Mouse (Mus musculus): ENCODE measurements around the gene Esr1. TPM values are rescaled to one million over a fixed set of nuclear protein-coding genes. Genes with fewer than 3 reads are reported as not detected.
A peak's percentile ranks its signal among the peaks of the same experiment; 100 is the strongest.

The Esr1 gene
- polyA plus RNA-seq, 1 experiment from 2014 or later, result 0.68 TPM

DNA sequence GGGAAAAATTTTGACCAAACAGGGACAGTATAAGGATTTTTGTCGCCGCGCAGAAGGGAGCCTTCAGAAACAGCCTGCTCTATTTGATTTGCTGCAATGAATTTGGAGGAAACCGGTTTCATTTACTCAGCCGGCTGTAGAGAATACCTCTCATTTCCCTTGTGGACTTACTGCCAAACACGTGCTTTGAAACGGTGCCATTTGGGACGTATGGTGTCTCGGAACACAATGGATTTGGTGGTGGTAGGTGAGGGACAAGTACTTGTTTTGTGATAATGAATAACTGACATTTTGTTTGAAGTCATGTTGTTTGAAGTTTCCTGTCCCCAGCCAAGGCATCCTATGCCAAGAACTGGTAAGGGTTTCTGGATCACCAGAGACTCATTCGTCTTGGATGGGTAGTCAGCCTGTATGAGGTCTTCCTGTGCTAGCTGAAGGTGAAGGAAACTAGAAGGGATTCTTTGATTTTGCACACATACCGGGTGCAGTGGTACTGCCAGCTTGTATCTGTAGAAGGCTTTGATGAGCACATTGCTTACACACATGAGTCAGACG lies 72.4 kb downstream of the Esr1 start:
- H3K9me3 ChIP-seq (ENCODE audit: control insufficient read depth, low read depth, low read length), result no peaks in the 10 kb centered on the region
- ATAC-seq (ENCODE audit: insufficient number of reproducible peaks, insufficient read depth, low FRiP score, low read depth), result no peak
- no peaks in the 10 kb centered on the region for H3K36me3 ChIP-seq (ENCODE audit: control insufficient read depth, insufficient read depth, low read length)
- H3K4me1 ChIP-seq (ENCODE audit: control insufficient read depth, insufficient read depth, low read length), result no peaks in the 10 kb centered on the region
- H3K27me3 ChIP-seq (ENCODE audit: control insufficient read depth, insufficient read depth, low read length), result no peaks in the 10 kb centered on the region
- WGBS, result 86% methylated on average over 12 of the region's 12 CpGs
- H3K9ac ChIP-seq (replicated peaks; ENCODE audit: low read depth, low read length), result no peak overlapping the region
- no peak overlapping the region for H3K4me2 ChIP-seq (replicated peaks; ENCODE audit: low read depth, low read length)
- no peak overlapping the region for H3K4me3 ChIP-seq (ENCODE audit: low read depth, low read length)
- H3K27ac ChIP-seq (ENCODE audit: low read length), result no peak overlapping the region

DNA sequence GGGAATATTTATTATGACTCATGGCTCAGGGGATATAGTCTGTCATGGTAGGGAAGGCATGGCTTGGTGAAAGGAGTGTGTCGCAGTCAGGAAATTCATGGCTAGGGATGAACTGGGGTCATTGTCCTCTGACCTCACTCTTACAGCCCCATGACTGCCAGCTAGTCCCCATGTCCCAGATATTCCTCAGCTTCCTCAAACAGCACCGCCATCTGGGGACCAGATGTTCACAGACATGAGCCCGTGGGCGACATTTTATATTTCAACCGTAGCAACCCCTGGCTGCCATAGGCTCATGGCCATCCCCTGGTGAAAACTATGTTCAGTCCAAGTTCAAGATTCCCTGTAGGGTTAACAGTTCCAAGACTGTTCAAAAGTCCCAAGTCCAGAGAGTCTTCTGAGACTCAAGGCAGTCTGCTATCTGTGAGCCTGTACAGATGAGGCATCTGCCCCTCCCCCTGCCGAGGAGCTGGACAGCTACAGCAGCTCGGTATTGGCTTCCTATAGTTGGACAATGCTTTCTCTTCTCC lies 83.0 kb downstream of the Esr1 start:
- no peak overlapping the region for H3K4me3 ChIP-seq (ENCODE audit: low read depth, low read length)
- no peak overlapping the region for H3K9ac ChIP-seq (replicated peaks; ENCODE audit: low read depth, low read length)
- no peak for ATAC-seq (ENCODE audit: insufficient number of reproducible peaks, insufficient read depth, low FRiP score, low read depth)
- H3K4me1 ChIP-seq (ENCODE audit: control insufficient read depth, insufficient read depth, low read length), result no peaks in the 10 kb centered on the region
- no peaks in the 10 kb centered on the region for H3K9me3 ChIP-seq (ENCODE audit: control insufficient read depth, low read depth, low read length)
- no peaks in the 10 kb centered on the region for H3K36me3 ChIP-seq (ENCODE audit: control insufficient read depth, insufficient read depth, low read length)
- no peaks in the 10 kb centered on the region for H3K27me3 ChIP-seq (ENCODE audit: control insufficient read depth, insufficient read depth, low read length)
- no peak overlapping the region for H3K27ac ChIP-seq (ENCODE audit: low read length)
- 80% methylated on average over 7 of the region's 7 CpGs for WGBS
- no peak overlapping the region for H3K4me2 ChIP-seq (replicated peaks; ENCODE audit: low read depth, low read length)

DNA sequence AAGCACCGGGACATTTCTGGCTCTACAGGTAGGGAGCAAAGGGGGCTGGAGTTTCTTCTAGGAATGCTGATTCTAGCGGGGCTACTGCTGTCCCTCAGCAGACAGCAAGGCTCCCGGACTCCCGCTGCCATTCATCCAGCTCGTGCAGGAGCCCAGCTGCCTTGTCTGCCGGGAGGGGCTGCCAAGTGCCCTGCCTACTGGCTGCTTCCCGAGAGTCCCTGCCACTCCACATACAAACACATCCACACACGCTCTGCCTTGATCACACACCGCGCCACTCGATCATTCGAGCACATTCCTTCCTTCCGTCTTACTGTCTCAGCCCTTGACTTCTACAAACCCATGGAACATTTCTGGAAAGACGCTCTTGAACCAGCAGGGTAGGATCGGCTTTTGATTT lies 98.5 kb downstream of the Esr1 start:
- 2% methylated on average over 15 of the region's 15 CpGs for WGBS

DNA sequence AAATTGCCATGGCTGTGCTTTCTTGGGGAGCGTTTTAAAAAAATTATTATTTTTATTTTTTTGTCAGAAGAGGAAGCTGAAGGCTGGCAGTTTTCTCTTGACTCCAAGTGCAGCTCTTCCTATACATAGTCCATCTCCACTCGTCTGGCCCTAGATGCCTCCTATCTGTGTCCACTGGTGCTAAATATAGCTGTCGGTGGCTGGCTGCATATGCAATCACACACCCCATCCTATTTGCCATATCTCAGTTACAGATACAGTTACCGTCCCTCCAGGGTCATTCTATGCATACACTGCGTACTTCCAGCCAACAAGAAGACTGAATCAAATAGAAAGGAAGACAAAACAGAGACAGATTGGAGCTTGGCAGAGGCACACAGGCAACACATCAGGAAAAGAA lies 100.0 kb downstream of the Esr1 start:
- Histone ChIP-seq H3K4me1 (ENCODE audit: control insufficient read depth, insufficient read depth, low read length) (peaks cover 6% of the 10 kb centered on the region; the same call in 1 of the 2 replicates), H3K36me3 (ENCODE audit: control insufficient read depth, insufficient read depth, low read length) (no peaks in the 10 kb centered on the region), H3K9me3 (ENCODE audit: control insufficient read depth, low read depth, low read length) (no peaks in the 10 kb centered on the region), H3K4me2 (replicated peaks; ENCODE audit: low read depth, low read length) (no peak overlapping the region), H3K4me3 (ENCODE audit: low read depth, low read length) (0 out of 2 replicates have a peak overlapping the region, but pooled peaks have one; percentile 41), H3K27me3 (ENCODE audit: control insufficient read depth, insufficient read depth, low read length) (peaks cover 23% of the 10 kb centered on the region), H3K27ac (ENCODE audit: low read length) (no peak overlapping the region), H3K9ac (replicated peaks; ENCODE audit: low read depth, low read length) (no peak overlapping the region)
- 47% methylated on average over 5 of the region's 5 CpGs for WGBS
- ATAC-seq (ENCODE audit: insufficient number of reproducible peaks, insufficient read depth, low FRiP score, low read depth), result no peak

More for the DNA sequence above, 98.5 kb downstream of the Esr1 start:
- Histone ChIP-seq H3K27me3 (ENCODE audit: control insufficient read depth, insufficient read depth, low read length) (peaks cover 23% of the 10 kb centered on the region), H3K9ac (replicated peaks; ENCODE audit: low read depth, low read length) (no peak overlapping the region), H3K4me3 (ENCODE audit: low read depth, low read length) (peak overlapping the region; percentile 27), H3K27ac (ENCODE audit: low read length) (no peak overlapping the region), H3K9me3 (ENCODE audit: control insufficient read depth, low read depth, low read length) (no peaks in the 10 kb centered on the region), H3K4me2 (replicated peaks; ENCODE audit: low read depth, low read length) (peak overlapping the region; percentile 33), H3K36me3 (ENCODE audit: control insufficient read depth, insufficient read depth, low read length) (no peaks in the 10 kb centered on the region), H3K4me1 (ENCODE audit: control insufficient read depth, insufficient read depth, low read length) (peaks cover 6% of the 10 kb centered on the region; the same call in 1 of the 2 replicates)
- ATAC-seq (ENCODE audit: insufficient number of reproducible peaks, insufficient read depth, low FRiP score, low read depth), result no peak

DNA sequence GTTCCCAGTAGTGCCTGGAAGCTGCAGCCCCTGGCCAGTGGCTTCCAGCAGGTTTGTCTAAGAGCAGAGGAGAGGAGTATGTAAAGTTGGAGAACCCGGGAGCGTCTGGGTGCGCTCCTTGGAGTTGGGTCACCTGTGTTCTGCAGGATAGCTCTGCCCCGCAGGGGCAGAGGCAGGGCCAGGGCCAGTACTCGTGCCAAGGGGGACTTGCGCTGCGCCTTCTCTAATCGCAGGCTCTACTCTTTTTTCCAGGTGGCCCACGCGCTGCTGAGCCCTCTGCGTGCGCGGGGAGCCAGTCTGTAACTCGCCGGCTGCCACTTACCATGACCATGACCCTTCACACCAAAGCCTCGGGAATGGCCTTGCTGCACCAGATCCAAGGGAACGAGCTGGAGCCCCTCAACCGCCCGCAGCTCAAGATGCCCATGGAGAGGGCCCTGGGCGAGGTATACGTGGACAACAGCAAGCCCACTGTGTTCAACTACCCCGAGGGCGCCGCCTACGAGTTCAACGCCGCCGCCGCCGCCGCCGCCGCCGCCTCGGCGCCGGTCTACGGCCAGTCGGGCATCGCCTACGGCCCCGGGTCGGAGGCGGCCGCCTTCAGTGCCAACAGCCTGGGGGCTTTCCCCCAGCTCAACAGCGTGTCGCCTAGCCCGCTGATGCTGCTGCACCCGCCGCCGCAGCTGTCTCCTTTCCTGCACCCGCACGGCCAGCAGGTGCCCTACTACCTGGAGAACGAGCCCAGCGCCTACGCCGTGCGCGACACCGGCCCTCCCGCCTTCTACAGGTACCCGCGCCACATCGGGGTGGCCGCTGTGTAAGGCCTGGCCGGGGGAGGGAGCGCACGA lies 100.9 kb downstream of the Esr1 start:
- Histone ChIP-seq H3K36me3 (ENCODE audit: control insufficient read depth, insufficient read depth, low read length) (no peaks in the 10 kb centered on the region), H3K27me3 (ENCODE audit: control insufficient read depth, insufficient read depth, low read length) (peaks cover 23% of the 10 kb centered on the region), H3K27ac (ENCODE audit: low read length) (no peak overlapping the region), H3K4me1 (ENCODE audit: control insufficient read depth, insufficient read depth, low read length) (peaks cover 6% of the 10 kb centered on the region; the same call in 1 of the 2 replicates), H3K9ac (replicated peaks; ENCODE audit: low read depth, low read length) (0 out of 2 replicates have a peak overlapping the region, but pooled peaks have one; percentile 6), H3K4me3 (ENCODE audit: low read depth, low read length) (peak overlapping the region; percentile 41), H3K9me3 (ENCODE audit: control insufficient read depth, low read depth, low read length) (no peaks in the 10 kb centered on the region), H3K4me2 (replicated peaks; ENCODE audit: low read depth, low read length) (peak overlapping the region; percentile 84)
- WGBS, result under 1% methylated on average over 68 of the region's 68 CpGs
- ATAC-seq (ENCODE audit: insufficient number of reproducible peaks, insufficient read depth, low FRiP score, low read depth), result peak; percentile 72

DNA sequence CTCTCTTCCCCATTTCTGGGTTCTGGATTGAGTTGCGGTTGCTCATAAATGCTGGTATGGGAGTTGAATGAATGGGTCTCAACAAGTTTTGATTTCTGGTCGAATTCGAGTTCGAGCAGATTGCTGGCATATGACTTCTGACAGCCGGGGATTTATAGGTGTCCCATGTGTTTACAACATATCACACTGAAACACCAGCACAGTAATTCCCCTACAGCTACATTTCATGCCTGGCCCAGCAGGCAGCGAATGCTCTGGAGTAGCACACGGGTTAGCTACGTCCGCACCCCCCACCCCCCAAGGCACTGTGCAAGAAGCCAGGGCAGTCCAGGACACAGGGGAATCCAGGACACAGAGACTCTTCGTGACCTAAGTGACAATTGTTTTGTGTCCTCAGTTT lies 102.0 kb downstream of the Esr1 start:
- Histone ChIP-seq H3K4me1 (ENCODE audit: control insufficient read depth, insufficient read depth, low read length) (peaks cover 6% of the 10 kb centered on the region; the same call in 1 of the 2 replicates), H3K27ac (ENCODE audit: low read length) (no peak overlapping the region), H3K36me3 (ENCODE audit: control insufficient read depth, insufficient read depth, low read length) (no peaks in the 10 kb centered on the region), H3K9ac (replicated peaks; ENCODE audit: low read depth, low read length) (no peak overlapping the region), H3K9me3 (ENCODE audit: control insufficient read depth, low read depth, low read length) (no peaks in the 10 kb centered on the region), H3K4me3 (ENCODE audit: low read depth, low read length) (no peak overlapping the region), H3K4me2 (replicated peaks; ENCODE audit: low read depth, low read length) (no peak overlapping the region), H3K27me3 (ENCODE audit: control insufficient read depth, insufficient read depth, low read length) (peaks cover 23% of the 10 kb centered on the region)
- 69% methylated on average over 10 of the region's 10 CpGs for WGBS
- ATAC-seq (ENCODE audit: insufficient number of reproducible peaks, insufficient read depth, low FRiP score, low read depth), result 0 out of 2 replicates have a peak, but pooled peaks have one; percentile 23

DNA sequence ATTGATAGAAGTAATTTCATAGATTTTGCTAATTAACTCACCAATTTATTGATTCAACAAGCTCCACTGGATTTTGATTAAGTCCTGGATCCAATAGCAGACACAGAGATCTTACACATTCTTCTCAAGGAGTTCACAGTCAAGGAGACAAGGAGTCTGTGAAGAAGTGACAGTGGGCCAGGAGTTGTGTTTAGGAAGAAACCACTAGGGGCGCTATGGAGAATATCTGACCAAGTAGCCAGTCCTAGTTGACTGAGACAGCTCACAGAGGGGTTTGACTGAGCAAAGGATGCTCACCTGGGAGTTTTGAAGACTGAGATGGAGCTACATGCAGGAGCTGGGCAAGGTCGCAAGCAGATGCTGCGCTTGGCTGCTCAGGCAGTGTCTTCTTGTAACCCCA lies 113.5 kb downstream of the Esr1 start:
- 52% methylated on average over 3 of the region's 3 CpGs for whole genome bisulfite sequencing
- Histone ChIP-seq H3K9ac (replicated peaks; ENCODE audit: low read depth, low read length) (no peak overlapping the region), H3K4me2 (replicated peaks; ENCODE audit: low read depth, low read length) (no peak overlapping the region), H3K36me3 (ENCODE audit: control insufficient read depth, insufficient read depth, low read length) (no peaks in the 10 kb centered on the region), H3K27ac (ENCODE audit: low read length) (no peak overlapping the region), H3K9me3 (ENCODE audit: control insufficient read depth, low read depth, low read length) (no peaks in the 10 kb centered on the region), H3K4me1 (ENCODE audit: control insufficient read depth, insufficient read depth, low read length) (no peaks in the 10 kb centered on the region), H3K27me3 (ENCODE audit: control insufficient read depth, insufficient read depth, low read length) (no peaks in the 10 kb centered on the region), H3K4me3 (ENCODE audit: low read depth, low read length) (no peak overlapping the region)
- no peak for ATAC-seq (ENCODE audit: insufficient number of reproducible peaks, insufficient read depth, low FRiP score, low read depth)

DNA sequence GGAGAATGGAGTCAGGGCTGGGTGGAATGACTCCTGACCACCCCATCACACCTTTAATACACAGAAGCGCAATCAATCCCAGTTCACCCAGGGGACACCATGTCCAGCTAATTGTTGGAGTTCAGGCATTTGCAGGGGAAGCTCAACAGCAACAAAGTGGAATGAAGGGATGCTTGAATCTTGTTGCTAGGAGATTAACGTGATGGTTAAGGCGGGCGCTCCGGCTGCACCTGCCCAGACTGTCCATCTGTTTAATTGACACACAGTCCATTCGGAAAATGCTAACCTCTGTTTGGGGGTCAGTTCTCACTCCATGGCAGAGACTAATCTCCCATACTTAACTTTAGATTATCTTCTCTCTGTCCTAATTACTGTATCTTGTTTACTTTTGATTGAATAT lies 114.7 kb downstream of the Esr1 start:
- Histone ChIP-seq H3K4me1 (ENCODE audit: control insufficient read depth, insufficient read depth, low read length) (no peaks in the 10 kb centered on the region), H3K9ac (replicated peaks; ENCODE audit: low read depth, low read length) (no peak overlapping the region), H3K4me2 (replicated peaks; ENCODE audit: low read depth, low read length) (no peak overlapping the region), H3K27ac (ENCODE audit: low read length) (no peak overlapping the region), H3K9me3 (ENCODE audit: control insufficient read depth, low read depth, low read length) (no peaks in the 10 kb centered on the region), H3K27me3 (ENCODE audit: control insufficient read depth, insufficient read depth, low read length) (no peaks in the 10 kb centered on the region), H3K36me3 (ENCODE audit: control insufficient read depth, insufficient read depth, low read length) (no peaks in the 10 kb centered on the region), H3K4me3 (ENCODE audit: low read depth, low read length) (no peak overlapping the region)
- WGBS, result 58% methylated on average over 6 of the region's 6 CpGs
- ATAC-seq (ENCODE audit: insufficient number of reproducible peaks, insufficient read depth, low FRiP score, low read depth), result no peak

All from stomach, embryonic 14.5 days (tissue).